Mouse (Mus musculus) embryo, embryonic 10 days (tissue): ENCODE measurements around the gene Gm45711.
A peak's percentile ranks its signal among the peaks of the same experiment; 100 is the strongest.

Experiments used
- DNase-seq: peaks from one replicate; pipeline ENCODE4 v3.0.0-alpha.2; 2015; ENCODE audit warnings: low spot score

Gene Gm45711

GRCm38 (mm10) chr8:104242038-104242644 is 67.7 kb downstream of the Gm45711 start:
- no peak for DNase-seq

GRCm38 (mm10) chr8:104239418-104239861 is 70.4 kb downstream of the Gm45711 start:
- DNase-seq: no peak

- peak; percentile 61 for DNase-seq
Observed at GRCm38 (mm10) chr8:104234573-104234972, 75.3 kb downstream of the Gm45711 start.

- DNase-seq: no peak
Observed at GRCm38 (mm10) chr8:104232919-104233318, 77.0 kb downstream of the Gm45711 start.

GRCm38 (mm10) chr8:104232039-104232438 is 77.8 kb downstream of the Gm45711 start:
- no peak for DNase-seq
